Mouse (Mus musculus): ENCODE measurements around the gene Wdr53. TPM values are rescaled to one million over a fixed set of nuclear protein-coding genes. Genes with fewer than 3 reads are reported as not detected.
"Not testable (repeated sequence)": the region's sequence is repeated elsewhere in the genome, so short reads cannot be mapped to it uniquely, and the experiment has no call there.

Gene Wdr53
- total and polyA plus RNA-seq, 3 experiments, result 3.3 to 7.6 (median 7.6) TPM

- no peaks in the 10 kb centered on the region for H3K36me3 ChIP-seq (ENCODE audit: control insufficient read depth, insufficient read depth, low read length)
- intact Hi-C loops (cut with DNase I), result loop anchor here (5.0 kb wide), 1 partner anchor 58 kb away; the partner anchor contains the start of gene Smco1
- no peak overlapping the region for H3K9ac ChIP-seq (ENCODE audit: low read depth, low read length)
- H3K4me3 ChIP-seq, result no peak overlapping the region
- DNase-seq, result peak in 1 of 2 experiments; percentile 28
- H3K79me2 ChIP-seq (replicated peaks; ENCODE audit: control insufficient read depth, insufficient read depth, low read length), result no peaks in the 10 kb centered on the region
- peak overlapping the region; percentile 28 for H3K27ac ChIP-seq
- no peaks in the 10 kb centered on the region; the same call in 1 of the 2 replicates for H3K4me1 ChIP-seq (ENCODE audit: control insufficient read depth, insufficient read depth, low read length)
- no peaks in the 10 kb centered on the region for H3K27me3 ChIP-seq (ENCODE audit: control insufficient read depth, insufficient read depth, low read length)
- TF ChIP-seq CTCF (IDR thresholded peaks at IDR 0.05), result no peak
- TF ChIP-seq EP300 (IDR thresholded peaks at IDR 0.05; ENCODE audit: insufficient read depth, low read depth, low read length), result no peak
- no peak for TF ChIP-seq POLR2A (IDR thresholded peaks at IDR 0.05; ENCODE audit: insufficient read depth, low read depth, low read length)
Measured at GRCm38 (mm10) chr16:32214156-32214555, 32.9 kb upstream of the Wdr53 start.

DNA sequence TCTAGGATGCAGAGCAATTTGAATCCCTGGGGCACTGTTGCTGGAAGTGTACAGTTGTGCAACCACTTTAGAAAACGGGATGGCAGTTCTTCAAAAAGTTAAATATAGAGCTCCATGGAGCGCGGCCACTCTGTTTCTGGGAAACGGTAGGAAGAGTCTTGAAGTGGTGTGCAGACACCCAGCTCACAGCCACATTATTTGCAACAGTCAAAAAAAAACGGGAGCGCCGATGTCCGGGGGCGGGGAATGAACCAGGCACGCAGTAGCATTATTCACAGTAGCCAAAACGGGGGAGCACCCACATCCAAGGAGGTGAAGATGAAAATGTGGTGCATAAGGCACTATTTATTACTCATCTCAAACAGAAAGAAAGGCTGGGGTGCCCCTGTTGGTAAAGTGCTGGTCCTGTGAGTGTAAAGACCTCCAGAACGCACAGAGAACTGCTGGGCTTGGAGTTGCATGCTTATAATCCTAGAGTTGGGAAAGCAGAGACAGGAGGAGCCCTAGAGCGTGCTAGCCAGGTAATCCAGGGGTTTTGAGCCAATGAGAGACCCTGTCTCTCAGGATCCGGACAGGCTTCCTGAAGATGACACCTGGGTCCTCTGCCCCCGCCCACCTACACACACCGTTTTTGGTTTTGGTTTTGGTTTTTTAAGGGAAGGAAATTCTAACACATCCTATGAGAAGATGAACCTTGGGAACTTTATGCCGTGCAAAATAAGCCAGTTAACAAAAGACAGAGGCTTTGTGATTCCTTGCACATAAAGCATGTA, 32.0 kb upstream of the Wdr53 start:
- Histone ChIP-seq H3K9ac (ENCODE audit: low read depth, low read length) (no peak overlapping the region), H3K27ac (peak overlapping the region; percentile 49), H3K4me1 (ENCODE audit: control insufficient read depth, insufficient read depth, low read length) (no peaks in the 10 kb centered on the region; the same call in 1 of the 2 replicates), H3K27me3 (ENCODE audit: control insufficient read depth, insufficient read depth, low read length) (no peaks in the 10 kb centered on the region), H3K4me3 (no peak overlapping the region; the same call in 1 of the 2 replicates), H3K36me3 (ENCODE audit: control insufficient read depth, insufficient read depth, low read length) (no peaks in the 10 kb centered on the region), H3K79me2 (replicated peaks; ENCODE audit: control insufficient read depth, insufficient read depth, low read length) (no peaks in the 10 kb centered on the region)
- DNase-seq, result peak in 1 of 2 experiments; percentile 31
- no peak for TF ChIP-seq POLR2A (IDR thresholded peaks at IDR 0.05; ENCODE audit: insufficient read depth, low read depth, low read length)
- TF ChIP-seq CTCF (IDR thresholded peaks at IDR 0.05), result no peak
- no peak for TF ChIP-seq EP300 (IDR thresholded peaks at IDR 0.05; ENCODE audit: insufficient read depth, low read depth, low read length)
- intact Hi-C loops (cut with DNase I), result loop anchor here (5.0 kb wide), 1 partner anchor 57 kb away; the partner anchor contains the start of gene Smco1
- WGBS, result 56% methylated on average over 17 of the region's 17 CpGs

DNA sequence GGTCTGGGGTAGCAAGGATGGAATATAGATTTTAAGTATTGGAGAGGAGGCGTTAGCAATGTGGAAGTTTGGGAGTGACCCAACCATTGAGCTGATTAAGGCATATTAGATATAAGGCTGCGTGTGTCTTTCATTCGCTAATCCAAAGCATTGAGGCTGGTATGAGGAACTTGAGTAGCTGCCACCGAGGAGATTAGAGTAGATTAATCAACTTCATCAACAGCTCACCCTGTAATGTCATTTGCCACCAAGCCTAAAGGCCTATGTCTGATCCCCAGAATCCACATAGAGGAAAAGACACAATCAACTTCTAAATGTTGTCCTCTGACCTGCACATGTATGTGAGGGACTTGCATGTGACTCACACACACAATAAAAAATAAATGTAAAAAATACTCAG, 25.2 kb upstream of the Wdr53 start:
- no peaks in the 10 kb centered on the region for H3K79me2 ChIP-seq (replicated peaks; ENCODE audit: control insufficient read depth, insufficient read depth, low read length)
- no peak overlapping the region for H3K27ac ChIP-seq
- no peak for DNase-seq
- H3K4me3 ChIP-seq, result no peak overlapping the region
- H3K9ac ChIP-seq (ENCODE audit: low read depth, low read length), result no peak overlapping the region
- no peaks in the 10 kb centered on the region for H3K27me3 ChIP-seq (ENCODE audit: control insufficient read depth, insufficient read depth, low read length)
- no peaks in the 10 kb centered on the region for H3K4me1 ChIP-seq (ENCODE audit: control insufficient read depth, insufficient read depth, low read length)
- H3K36me3 ChIP-seq (ENCODE audit: control insufficient read depth, insufficient read depth, low read length), result no peaks in the 10 kb centered on the region
- TF ChIP-seq POLR2A (IDR thresholded peaks at IDR 0.05; ENCODE audit: insufficient read depth, low read depth, low read length) (no peak), EP300 (IDR thresholded peaks at IDR 0.05; ENCODE audit: insufficient read depth, low read depth, low read length) (no peak), CTCF (IDR thresholded peaks at IDR 0.05) (no peak)
- intact Hi-C loops (cut with DNase I), result no loop called here
- WGBS, result 76% methylated on average over 4 of the region's 4 CpGs

DNA sequence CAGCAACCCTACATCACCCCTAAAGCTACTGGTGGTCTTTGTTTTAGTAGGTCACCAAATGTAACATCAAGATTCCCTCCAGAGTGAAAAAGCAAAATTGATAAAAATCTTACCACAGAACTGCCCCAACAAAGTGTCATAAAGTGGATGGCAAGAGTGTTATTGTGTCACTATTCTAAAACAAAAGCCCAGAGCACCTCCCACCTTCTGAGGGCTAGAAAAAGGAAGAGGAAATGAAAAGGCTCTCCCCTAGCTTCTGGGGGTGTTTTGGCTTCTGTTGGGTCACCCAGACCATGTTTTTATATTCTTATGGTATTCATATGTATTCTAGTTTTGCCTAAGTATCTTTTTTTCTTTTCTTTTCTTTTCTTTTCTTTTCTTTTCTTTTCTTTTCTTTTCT, 24.6 kb upstream of the Wdr53 start:
- Histone ChIP-seq H3K9ac (ENCODE audit: low read depth, low read length) (no peak overlapping the region), H3K79me2 (replicated peaks; ENCODE audit: control insufficient read depth, insufficient read depth, low read length) (no peaks in the 10 kb centered on the region), H3K36me3 (ENCODE audit: control insufficient read depth, insufficient read depth, low read length) (no peaks in the 10 kb centered on the region), H3K4me1 (ENCODE audit: control insufficient read depth, insufficient read depth, low read length) (no peaks in the 10 kb centered on the region), H3K27ac (no peak overlapping the region), H3K27me3 (ENCODE audit: control insufficient read depth, insufficient read depth, low read length) (no peaks in the 10 kb centered on the region), H3K4me3 (no peak overlapping the region)
- no peak for DNase-seq
- TF ChIP-seq EP300 (IDR thresholded peaks at IDR 0.05; ENCODE audit: insufficient read depth, low read depth, low read length), result no peak
- intact Hi-C loops (cut with DNase I), result no loop called here

- peak overlapping the region; percentile 34 for H3K27ac ChIP-seq
- H3K4me3 ChIP-seq; H3K9ac ChIP-seq (ENCODE audit: low read depth, low read length); H3K36me3 ChIP-seq (ENCODE audit: control insufficient read depth, insufficient read depth, low read length); H3K27me3 ChIP-seq (ENCODE audit: control insufficient read depth, insufficient read depth, low read length); H3K4me1 ChIP-seq (ENCODE audit: control insufficient read depth, insufficient read depth, low read length); intact Hi-C loops (cut with DNase I); H3K79me2 ChIP-seq (replicated peaks; ENCODE audit: control insufficient read depth, insufficient read depth, low read length): not testable (repeated sequence)
- DNase-seq, result peak in 1 of 2 experiments; percentile 36
- WGBS, result 32% methylated on average over 3 of the region's 3 CpGs
Measured at GRCm38 (mm10) chr16:32232050-32232449, 15.0 kb upstream of the Wdr53 start.

- no peak overlapping the region for H3K4me3 ChIP-seq
- H3K79me2 ChIP-seq (replicated peaks; ENCODE audit: control insufficient read depth, insufficient read depth, low read length), result no peaks in the 10 kb centered on the region
- peak overlapping the region; percentile 66 for H3K27ac ChIP-seq
- no peaks in the 10 kb centered on the region; the same call in none of the 2 replicates for H3K4me1 ChIP-seq (ENCODE audit: control insufficient read depth, insufficient read depth, low read length)
- H3K9ac ChIP-seq (ENCODE audit: low read depth, low read length), result no peak overlapping the region
- peak in 1 of 2 experiments; percentile 47 for DNase-seq
- intact Hi-C loops (cut with DNase I), result no loop called here
- 56% methylated on average over 19 of the region's 19 CpGs for WGBS
- no peaks in the 10 kb centered on the region for H3K27me3 ChIP-seq (ENCODE audit: control insufficient read depth, insufficient read depth, low read length)
- peaks cover 7% of the 10 kb centered on the region for H3K36me3 ChIP-seq (ENCODE audit: control insufficient read depth, insufficient read depth, low read length)
- TF ChIP-seq EP300 (IDR thresholded peaks at IDR 0.05; ENCODE audit: insufficient read depth, low read depth, low read length), result 0 out of 2 replicates have a peak, but pooled peaks have one; percentile 29
- no peak for TF ChIP-seq POLR2A (IDR thresholded peaks at IDR 0.05; ENCODE audit: insufficient read depth, low read depth, low read length)
- no peak for TF ChIP-seq CTCF (IDR thresholded peaks at IDR 0.05)
Measured at GRCm38 (mm10) chr16:32237930-32238680, 8.9 kb upstream of the Wdr53 start.
